Mouse (Mus musculus) layer of hippocampus, postnatal 25 days (tissue): ENCODE measurements around the gene Tymp. TPM values are rescaled to one million over a fixed set of nuclear protein-coding genes. Genes with fewer than 3 reads are reported as not detected.

Experiments
- DNase-seq, 2 experiments: peaks; one replicate each; pipeline ENCODE4 v3.0.0; 2022; ENCODE audit warnings: mixed read lengths in 2 of 2, low spot score in 1 of 2; ENCODE audit errors: extremely low spot score in 1 of 2
- total RNA-seq, 2 experiments: library from RNA; stranded (reverse); gene quantifications; 2 replicates each; pipeline ENCODE4 v1.2.3; 2021

Tymp gene
- total RNA-seq = 1 to 10 TPM; 1.5 to 1.8 TPM

- DNase-seq = no peak
These were observed at the start of gene Tymp for GRCm38 (mm10) chr15:89376957-89377356. Tymp (minus strand) TSS chr15:89377039.

GRCm38 (mm10) chr15:89425711-89426121 lies 48.9 kb upstream of the Tymp start, which contains the start of gene Cpt1b:
Cpt1b (minus strand) TSS chr15:89425863.
- DNase-seq = no peak

- no peak for DNase-seq
These were observed 47.8 kb upstream of the Tymp start for GRCm38 (mm10) chr15:89424621-89425020.

DNA sequence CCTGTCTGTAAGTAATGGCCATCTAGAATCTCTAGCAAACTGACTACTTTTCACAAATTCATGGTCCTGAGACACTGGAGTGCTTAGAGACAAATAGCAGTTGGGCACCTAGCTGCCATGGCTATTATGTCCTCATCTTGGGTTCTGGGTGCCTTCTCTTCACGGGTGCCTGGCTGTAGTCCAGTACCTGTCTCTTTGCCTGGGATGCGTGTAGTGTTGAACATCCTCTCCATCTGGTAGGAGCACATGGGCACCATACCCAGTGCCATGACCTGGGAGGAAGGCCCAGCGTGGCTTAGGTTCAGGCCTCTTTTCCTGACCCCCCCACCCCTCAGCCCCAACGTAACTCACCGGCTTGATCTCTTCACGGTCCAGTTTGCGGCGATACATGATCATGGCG lies 45.1 kb upstream of the Tymp start:
- DNase-seq = no peak

DNA sequence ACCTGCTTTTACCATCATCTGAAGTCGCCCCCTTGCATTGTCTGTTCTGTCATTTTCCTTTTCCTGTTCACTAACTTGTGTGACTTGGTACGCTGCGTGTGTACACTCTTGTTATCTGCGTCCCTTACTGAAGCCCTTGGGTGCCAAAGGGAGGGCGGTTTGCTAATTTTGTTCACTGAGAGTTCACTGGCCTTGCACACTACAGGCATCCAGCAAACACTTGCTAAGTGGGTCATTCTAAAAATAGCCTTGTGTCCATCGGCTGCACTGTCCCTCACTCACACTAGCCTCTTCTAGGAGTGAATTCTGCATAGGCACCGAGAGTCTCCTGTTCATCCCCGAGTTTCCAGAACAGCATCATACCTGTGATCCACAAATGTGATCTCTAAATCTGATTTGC lies 38.4 kb upstream of the Tymp start:
- no peak for DNase-seq

- DNase-seq = no peak
These were observed 33.3 kb upstream of the Tymp start, which contains the start of gene Syce3 for GRCm38 (mm10) chr15:89410118-89410517. Syce3 (minus strand) TSS chr15:89410503.

- no peak for DNase-seq
These were observed 29.9 kb upstream of the Tymp start for GRCm38 (mm10) chr15:89406691-89407090.

GRCm38 (mm10) chr15:89404831-89405623 lies 28.2 kb upstream of the Tymp start:
- no peak for DNase-seq

DNA sequence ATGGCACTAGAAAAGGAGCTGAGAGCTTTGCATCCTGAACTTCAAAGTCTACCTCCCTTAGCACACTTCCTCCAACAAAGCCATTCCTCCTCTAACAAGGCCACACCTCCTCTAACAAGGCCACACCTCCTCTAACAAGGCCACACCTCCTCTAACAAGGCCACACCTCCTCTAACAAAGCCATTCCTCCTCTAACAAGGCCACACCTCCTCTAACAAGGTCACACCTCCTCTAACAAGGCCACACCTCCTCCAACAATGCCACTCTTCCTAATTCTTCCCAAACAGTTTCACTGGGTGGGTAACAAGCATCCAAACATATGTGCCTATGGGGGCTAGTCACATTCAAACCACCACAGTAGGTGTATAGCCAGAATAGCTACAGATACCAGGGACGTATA lies 25.6 kb upstream of the Tymp start:
- no peak for DNase-seq

GRCm38 (mm10) chr15:89399716-89400115 lies 22.9 kb upstream of the Tymp start:
- no peak for DNase-seq

GRCm38 (mm10) chr15:89398146-89398545 lies 21.3 kb upstream of the Tymp start:
- no peak for DNase-seq

DNA sequence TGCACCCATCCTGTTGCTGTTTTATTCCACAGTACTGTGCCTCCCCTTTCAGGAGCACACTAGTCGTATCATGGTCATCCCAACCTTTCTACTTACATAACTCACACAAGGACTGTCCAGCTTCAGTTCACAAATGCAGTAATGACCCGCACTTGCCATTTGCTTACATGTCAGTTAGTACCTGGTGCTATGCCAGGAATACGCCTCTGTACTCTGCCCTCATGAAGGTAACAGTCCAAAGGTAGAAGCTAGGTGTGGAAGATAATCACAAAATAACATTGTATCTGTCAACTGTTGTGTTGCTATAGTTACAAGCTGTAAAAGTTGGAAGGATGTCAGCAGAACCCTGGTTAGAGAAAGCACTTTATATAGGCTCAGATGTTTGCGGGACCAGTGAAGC lies 20.0 kb upstream of the Tymp start:
- no peak for DNase-seq

GRCm38 (mm10) chr15:89390081-89390480 lies 13.2 kb upstream of the Tymp start:
- DNase-seq = no peak

GRCm38 (mm10) chr15:89387127-89387526 lies 10.3 kb upstream of the Tymp start:
- no peak for DNase-seq

GRCm38 (mm10) chr15:89384617-89385016 lies 7.8 kb upstream of the Tymp start, which contains the start of gene Klhdc7b:
Klhdc7b (plus strand) TSS chr15:89384917.
- DNase-seq = no peak

GRCm38 (mm10) chr15:89379429-89379828 lies 2.6 kb upstream of the Tymp start:
- no peak for DNase-seq

DNA sequence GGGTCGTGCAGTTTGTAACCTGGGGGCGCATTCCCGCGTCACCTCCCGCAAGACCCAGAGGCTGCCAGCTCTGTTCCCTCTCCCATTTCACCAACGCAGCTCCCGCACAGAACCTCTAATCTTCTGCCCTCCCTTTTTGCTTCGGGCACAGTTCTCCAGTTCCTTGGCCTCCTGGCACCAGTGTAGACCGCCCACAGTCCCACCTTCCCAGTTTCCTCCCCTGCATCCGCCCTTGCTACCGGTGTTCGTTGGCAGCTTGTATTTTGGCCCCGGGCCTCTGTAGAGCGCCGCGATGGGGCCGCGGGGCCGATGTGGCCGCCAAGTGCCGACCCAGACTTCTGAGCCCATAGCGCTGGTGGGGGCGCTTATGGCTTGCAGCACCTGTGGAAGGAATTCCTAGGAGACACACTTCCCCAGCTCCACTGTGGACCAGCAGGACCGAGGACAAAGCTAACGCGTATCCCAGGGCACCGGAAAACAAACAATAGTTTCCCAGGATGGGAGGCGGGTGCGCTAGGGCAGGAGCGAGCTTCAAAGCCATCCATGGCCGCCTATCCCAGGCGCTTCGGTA lies 2.1 kb upstream of the Tymp start, which contains the start of gene Odf3b:
TSS of gene Odf3b (minus strand) at position 452 of the 571 bp plus-strand sequence.
- no peak for DNase-seq

- no peak for DNase-seq
These were observed 1.3 kb upstream of the Tymp start for GRCm38 (mm10) chr15:89377938-89378828.

DNA sequence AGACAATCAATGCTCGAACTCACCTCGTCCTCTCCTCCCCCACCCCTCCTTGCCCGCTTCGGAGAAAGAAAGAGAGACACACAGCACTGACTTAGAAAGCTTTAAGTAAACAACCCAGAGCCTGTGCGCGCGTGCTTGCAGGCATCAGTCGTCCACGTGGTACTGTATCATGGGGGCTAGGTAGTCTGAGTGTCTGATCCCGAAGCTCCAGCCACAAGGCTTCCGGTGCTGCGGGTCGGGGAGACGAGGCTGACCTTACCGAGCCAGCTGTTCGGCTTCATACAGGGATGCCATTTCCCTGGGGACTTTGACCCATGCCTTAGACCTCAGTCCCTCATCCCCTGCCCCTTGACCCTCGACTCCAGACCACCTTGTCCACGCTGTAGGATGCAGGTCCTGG lies 523 bp upstream of the Tymp start:
- no peak for DNase-seq

DNA sequence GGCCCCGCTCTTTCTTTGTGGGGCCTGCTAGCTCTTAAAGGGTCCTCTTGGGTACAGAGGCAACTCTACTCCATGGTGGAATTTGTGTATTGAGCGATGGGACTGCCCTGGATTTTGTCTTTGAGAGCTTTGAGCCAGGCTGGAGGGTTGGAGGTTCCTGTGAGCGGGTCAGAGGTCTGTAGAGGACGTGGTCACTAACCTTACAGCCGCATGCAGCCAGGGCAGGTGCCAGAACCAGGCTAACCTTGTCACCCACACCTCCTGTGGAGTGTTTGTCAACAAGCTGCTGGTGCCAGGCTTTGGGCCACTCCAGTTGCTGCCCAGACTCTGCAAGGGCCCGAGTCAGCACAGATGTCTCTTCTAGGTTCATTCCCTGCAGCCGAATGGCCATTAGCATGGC lies 799 bp downstream of the Tymp start:
- DNase-seq = no peak
